Mouse (Mus musculus): ENCODE results near the gene 9530068E07Rik. TPM values are rescaled to one million over a fixed set of nuclear protein-coding genes. Genes with fewer than 3 reads are reported as not detected.

The 9530068E07Rik gene
- polyA plus RNA-seq, 1 experiment: 151 TPM

DNA sequence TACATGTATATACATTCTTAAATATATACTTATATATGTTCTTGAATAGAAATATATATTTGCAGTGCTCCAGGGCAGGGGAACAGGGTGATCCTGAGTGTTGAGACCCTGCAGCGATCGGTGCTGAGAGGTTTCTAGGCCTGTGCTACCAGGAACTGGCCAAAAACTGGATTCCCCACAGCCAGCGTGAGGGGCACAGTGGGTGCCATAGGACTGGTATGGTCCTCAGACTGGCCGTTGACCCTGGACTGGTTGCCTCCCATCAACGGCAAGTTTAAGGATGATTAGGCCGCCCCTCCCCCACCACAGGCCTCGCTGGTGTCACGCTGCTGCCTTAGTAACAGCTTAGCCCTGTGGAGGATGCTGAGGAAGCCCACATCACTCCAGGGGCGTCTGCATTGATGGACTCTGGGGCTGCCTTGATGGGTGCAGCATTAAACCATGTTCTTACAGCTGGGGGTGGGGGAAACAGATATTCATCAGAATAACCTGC lies 9.0 kb downstream of the 9530068E07Rik start:
- TF ChIP-seq E2F4 (IDR thresholded peaks at IDR 0.05; ENCODE audit: insufficient read depth) (no peak), SRF (IDR thresholded peaks at IDR 0.05; ENCODE audit: control insufficient read depth, insufficient read length, low read depth) (no peak), REST (IDR thresholded peaks at IDR 0.05; ENCODE audit: insufficient read depth, insufficient read length) (no peak), POLR2A (IDR thresholded peaks at IDR 0.05; ENCODE audit: insufficient read length, low read depth) (no peak), MYOD1 (IDR thresholded peaks at IDR 0.05; ENCODE audit: control insufficient read depth in 1 of 3, insufficient read length in 2 of 3, low read depth in 2 of 3) (no peak), MAX (IDR thresholded peaks at IDR 0.05; ENCODE audit: low read depth) (no peak), POLR2AphosphoS2 (IDR thresholded peaks at IDR 0.05; ENCODE audit: insufficient read length, low read depth) (no peak), TCF12 (IDR thresholded peaks at IDR 0.05; ENCODE audit: insufficient read depth, poor library complexity, severe bottlenecking) (no peak), MYOG (IDR thresholded peaks at IDR 0.05; ENCODE audit: control insufficient read depth in 1 of 3, insufficient read depth in 1 of 3, insufficient read length in 2 of 3, low read depth in 2 of 3) (no peak), USF1 (IDR thresholded peaks at IDR 0.05; ENCODE audit: low read depth) (no peak)

DNA sequence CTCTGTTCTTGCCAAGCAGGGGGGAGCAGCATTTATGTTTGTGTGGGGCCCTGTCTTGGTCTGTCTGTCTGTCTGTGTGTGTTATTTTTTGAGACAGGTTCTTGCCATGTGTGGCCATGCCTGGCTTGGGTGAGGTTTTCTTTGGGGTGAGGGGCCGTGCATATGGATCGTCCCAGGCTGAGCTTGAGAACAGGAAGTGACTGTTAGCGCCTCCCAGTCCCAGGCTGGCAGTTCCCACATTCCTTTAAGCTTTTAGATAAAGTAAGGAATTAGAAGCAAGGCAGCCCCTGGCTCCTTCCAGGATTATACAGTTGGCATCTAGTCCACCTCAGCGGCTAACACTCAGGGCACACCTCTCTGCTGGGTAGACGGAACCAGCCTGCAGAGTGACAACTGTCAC lies 13.1 kb downstream of the 9530068E07Rik start:
- Histone ChIP-seq H3K4me2 (ENCODE audit: low read depth) (no peak overlapping the region), H3K79me2 (ENCODE audit: control insufficient read depth, insufficient read depth) (peaks cover 2% of the 10 kb centered on the region), H3K4me3 (no peak overlapping the region), H3K36me3 (ENCODE audit: control insufficient read depth, insufficient read depth) (peaks cover 23% of the 10 kb centered on the region), H3K27me3 (ENCODE audit: control insufficient read depth, insufficient read depth, insufficient read length) (no peaks in the 10 kb centered on the region), H3ac (ENCODE audit: control insufficient read depth, insufficient read length) (no peak overlapping the region)
- TF ChIP-seq REST (IDR thresholded peaks at IDR 0.05; ENCODE audit: insufficient read depth, insufficient read length): no peak
- TF ChIP-seq SRF (IDR thresholded peaks at IDR 0.05; ENCODE audit: control insufficient read depth, insufficient read length, low read depth): no peak
- TF ChIP-seq USF1 (IDR thresholded peaks at IDR 0.05; ENCODE audit: low read depth): no peak
- TF ChIP-seq MYOD1 (IDR thresholded peaks at IDR 0.05; ENCODE audit: control insufficient read depth in 1 of 3, insufficient read length in 2 of 3, low read depth in 2 of 3): no peak
- TF ChIP-seq E2F4 (IDR thresholded peaks at IDR 0.05; ENCODE audit: insufficient read depth): no peak
- TF ChIP-seq POLR2AphosphoS2 (IDR thresholded peaks at IDR 0.05; ENCODE audit: insufficient read length, low read depth): no peak
- no peak for TF ChIP-seq POLR2A (IDR thresholded peaks at IDR 0.05; ENCODE audit: insufficient read length, low read depth)
- no peak for TF ChIP-seq TCF12 (IDR thresholded peaks at IDR 0.05; ENCODE audit: insufficient read depth, poor library complexity, severe bottlenecking)
- no peak for TF ChIP-seq TCF3 (IDR thresholded peaks at IDR 0.05; ENCODE audit: insufficient read length, low read depth)
- TF ChIP-seq MAX (IDR thresholded peaks at IDR 0.05; ENCODE audit: low read depth): no peak
- no peak for TF ChIP-seq CEBPB (IDR thresholded peaks at IDR 0.05; ENCODE audit: insufficient read depth, poor library complexity, severe bottlenecking)
- no peak for TF ChIP-seq MYOG (IDR thresholded peaks at IDR 0.05; ENCODE audit: control insufficient read depth in 1 of 3, insufficient read depth in 1 of 3, insufficient read length in 2 of 3, low read depth in 2 of 3)

More for the DNA sequence above, 9.0 kb downstream of the 9530068E07Rik start:
- peaks cover 26% of the 10 kb centered on the region for H3K79me2 ChIP-seq (ENCODE audit: control insufficient read depth, insufficient read depth)
- no peaks in the 10 kb centered on the region for H3K27me3 ChIP-seq (ENCODE audit: control insufficient read depth, insufficient read depth, insufficient read length)
- H3K36me3 ChIP-seq (ENCODE audit: control insufficient read depth, insufficient read depth): peaks cover 30% of the 10 kb centered on the region
- no peak overlapping the region for H3K4me2 ChIP-seq (ENCODE audit: low read depth)
- no peak overlapping the region for H3K4me3 ChIP-seq
- H3ac ChIP-seq (ENCODE audit: control insufficient read depth, insufficient read length): no peak overlapping the region

DNA sequence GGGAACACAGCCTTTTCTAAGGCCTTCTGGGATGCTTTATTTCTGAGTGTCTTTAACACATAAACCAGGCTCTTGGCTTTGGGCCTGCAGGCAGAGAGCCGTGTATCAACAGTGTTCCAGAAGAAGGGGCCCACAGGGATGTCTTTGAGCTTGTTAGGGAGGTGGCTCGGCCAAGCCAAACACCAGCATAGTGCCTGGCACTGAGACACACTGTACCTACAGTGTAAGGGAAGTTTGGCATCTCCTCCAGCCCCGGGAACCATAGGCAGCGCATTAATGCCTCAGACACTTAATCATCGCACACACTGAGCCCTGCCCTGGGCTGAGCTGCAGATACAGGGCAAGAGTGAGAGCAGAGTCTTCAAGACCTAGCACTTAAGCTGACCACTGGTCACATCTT lies 22.1 kb downstream of the 9530068E07Rik start:
- Histone ChIP-seq H3K4me3 (no peak overlapping the region), H3K36me3 (ENCODE audit: control insufficient read depth, insufficient read depth) (no peaks in the 10 kb centered on the region), H3K79me2 (ENCODE audit: control insufficient read depth, insufficient read depth) (no peaks in the 10 kb centered on the region), H3K4me2 (ENCODE audit: low read depth) (no peak overlapping the region), H3ac (ENCODE audit: control insufficient read depth, insufficient read length) (no peak overlapping the region), H3K27me3 (ENCODE audit: control insufficient read depth, insufficient read depth, insufficient read length) (no peaks in the 10 kb centered on the region)
- TF ChIP-seq REST (IDR thresholded peaks at IDR 0.05; ENCODE audit: insufficient read depth, insufficient read length) (no peak), POLR2A (IDR thresholded peaks at IDR 0.05; ENCODE audit: insufficient read length, low read depth) (no peak), TCF3 (IDR thresholded peaks at IDR 0.05; ENCODE audit: insufficient read length, low read depth) (no peak), MYOD1 (IDR thresholded peaks at IDR 0.05; ENCODE audit: control insufficient read depth in 1 of 3, insufficient read length in 2 of 3, low read depth in 2 of 3) (no peak), MYOG (IDR thresholded peaks at IDR 0.05; ENCODE audit: control insufficient read depth in 1 of 3, insufficient read depth in 1 of 3, insufficient read length in 2 of 3, low read depth in 2 of 3) (no peak), CEBPB (IDR thresholded peaks at IDR 0.05; ENCODE audit: insufficient read depth, poor library complexity, severe bottlenecking) (no peak), POLR2AphosphoS2 (IDR thresholded peaks at IDR 0.05; ENCODE audit: insufficient read length, low read depth) (no peak), SRF (IDR thresholded peaks at IDR 0.05; ENCODE audit: control insufficient read depth, insufficient read length, low read depth) (no peak), TCF12 (IDR thresholded peaks at IDR 0.05; ENCODE audit: insufficient read depth, poor library complexity, severe bottlenecking) (no peak), USF1 (IDR thresholded peaks at IDR 0.05; ENCODE audit: low read depth) (no peak), E2F4 (IDR thresholded peaks at IDR 0.05; ENCODE audit: insufficient read depth) (no peak), MAX (IDR thresholded peaks at IDR 0.05; ENCODE audit: low read depth) (no peak)

DNA sequence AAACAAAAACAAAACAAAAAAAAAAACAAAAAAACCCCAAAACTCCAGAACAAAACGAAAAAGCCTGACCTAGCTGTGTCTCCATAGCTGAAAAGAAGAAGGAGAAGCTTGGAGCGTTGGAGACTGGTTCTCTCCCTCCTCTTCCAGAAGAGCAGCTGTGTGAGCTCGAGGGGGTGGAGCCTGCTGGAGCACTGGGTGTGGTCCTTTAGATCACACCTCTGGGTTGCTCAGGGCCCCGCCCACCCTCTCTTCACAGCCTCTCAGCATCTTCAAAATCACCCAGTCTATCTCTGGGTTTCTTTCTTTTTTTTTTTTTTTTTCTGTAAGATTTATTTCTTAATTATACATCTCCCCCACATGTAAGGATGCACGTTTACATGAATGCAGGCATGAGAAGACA lies 23.0 kb downstream of the 9530068E07Rik start:
- Histone ChIP-seq H3K4me3 (no peak overlapping the region), H3K27me3 (ENCODE audit: control insufficient read depth, insufficient read depth, insufficient read length) (no peaks in the 10 kb centered on the region), H3ac (ENCODE audit: control insufficient read depth, insufficient read length) (no peak overlapping the region), H3K36me3 (ENCODE audit: control insufficient read depth, insufficient read depth) (no peaks in the 10 kb centered on the region), H3K79me2 (ENCODE audit: control insufficient read depth, insufficient read depth) (no peaks in the 10 kb centered on the region), H3K4me2 (ENCODE audit: low read depth) (no peak overlapping the region)
- TF ChIP-seq POLR2AphosphoS2 (IDR thresholded peaks at IDR 0.05; ENCODE audit: insufficient read length, low read depth): no peak
- no peak for TF ChIP-seq SRF (IDR thresholded peaks at IDR 0.05; ENCODE audit: control insufficient read depth, insufficient read length, low read depth)
- no peak for TF ChIP-seq CEBPB (IDR thresholded peaks at IDR 0.05; ENCODE audit: insufficient read depth, poor library complexity, severe bottlenecking)
- TF ChIP-seq TCF12 (IDR thresholded peaks at IDR 0.05; ENCODE audit: insufficient read depth, poor library complexity, severe bottlenecking): no peak
- TF ChIP-seq MYOG (IDR thresholded peaks at IDR 0.05; ENCODE audit: control insufficient read depth in 1 of 3, insufficient read depth in 1 of 3, insufficient read length in 2 of 3, low read depth in 2 of 3): no peak
- TF ChIP-seq POLR2A (IDR thresholded peaks at IDR 0.05; ENCODE audit: insufficient read length, low read depth): no peak
- no peak for TF ChIP-seq TCF3 (IDR thresholded peaks at IDR 0.05; ENCODE audit: insufficient read length, low read depth)
- TF ChIP-seq USF1 (IDR thresholded peaks at IDR 0.05; ENCODE audit: low read depth): no peak
- no peak for TF ChIP-seq E2F4 (IDR thresholded peaks at IDR 0.05; ENCODE audit: insufficient read depth)
- TF ChIP-seq MAX (IDR thresholded peaks at IDR 0.05; ENCODE audit: low read depth): no peak
- no peak for TF ChIP-seq REST (IDR thresholded peaks at IDR 0.05; ENCODE audit: insufficient read depth, insufficient read length)
- TF ChIP-seq MYOD1 (IDR thresholded peaks at IDR 0.05; ENCODE audit: control insufficient read depth in 1 of 3, insufficient read length in 2 of 3, low read depth in 2 of 3): no peak
